ENCODE assay signal across 19 mouse cellular contexts in the genomic region with DNA sequence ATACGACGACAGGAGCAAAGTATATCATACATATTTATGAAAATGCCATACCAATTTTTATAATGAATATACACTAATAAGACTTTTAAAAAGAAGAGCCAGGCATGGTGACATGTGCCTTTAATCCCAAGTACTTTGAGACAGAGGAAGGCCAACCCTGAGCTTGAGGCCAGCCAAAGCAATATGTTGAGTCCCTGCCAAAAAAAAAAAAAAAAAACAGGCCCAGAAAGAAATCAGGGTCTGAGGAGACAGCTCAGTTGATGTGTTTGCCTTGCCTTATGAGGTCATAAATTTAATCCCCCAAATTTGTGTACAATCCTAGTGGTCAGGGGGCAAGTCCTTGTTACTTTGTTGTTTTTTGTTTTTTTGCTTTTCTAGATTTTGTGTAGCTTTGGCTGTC.
"Had no signal": no experiment of that assay in that cellular context is flagged by ENCODE, and none has a peak within 500 bp of the region (broad histone marks: within the 10 kb centered on the region; RNA-seq: fewer than 3 reads in every experiment).

No protein-coding gene starts in this region.

- H3K27ac ChIP-seq: liver, embryonic 14.5 days; stomach, embryonic 15.5 days; stomach, postnatal 0 days had no signal

- ATAC-seq: lung, postnatal 0 days; midbrain, embryonic 16.5 days had no signal

- H3K9me3 ChIP-seq: lung, embryonic 15.5 days; midbrain, embryonic 12.5 days; neural tube, embryonic 13.5 days; neural tube, embryonic 15.5 days; stomach, embryonic 15.5 days had no signal

- H3K4me3 ChIP-seq: stomach, embryonic 15.5 days had no signal

- H3K36me3 ChIP-seq: stomach, embryonic 15.5 days had no signal

- H3K4me2 ChIP-seq: stomach, embryonic 15.5 days had no signal

- H3K9ac ChIP-seq: liver, embryonic 14.5 days; lung, embryonic 15.5 days; stomach, embryonic 15.5 days had no signal

- H3K27me3 ChIP-seq: lung, embryonic 15.5 days; midbrain, embryonic 12.5 days; neural tube, embryonic 13.5 days; neural tube, embryonic 15.5 days; stomach, embryonic 15.5 days had no signal

- DNase-seq: lung, adult 18-20 months; lung, postnatal 14 days; lung, postnatal 36 days; midbrain, embryonic 14.5 days; retina, postnatal 1 day; right cerebral cortex, adult 18-20 months; right cerebral cortex, postnatal 14 days; thymus, adult 2 months; thymus, postnatal 25 days; thymus, postnatal 4 days had no signal
